Mouse (Mus musculus) 3134 (cell line): ENCODE measurements around the gene Gm19684.
"Not testable (repeated sequence)": the region's sequence is repeated elsewhere in the genome, so short reads cannot be mapped to it uniquely, and the experiment has no call there.

Source experiments
- DNase-seq: peaks from one replicate; pipeline ENCODE4 v3.0.0-alpha.2; 2011; ENCODE audit warnings: low spot score; ENCODE audit not compliant: insufficient read length; ENCODE audit errors: extremely low read depth

Gm19684 gene

DNA sequence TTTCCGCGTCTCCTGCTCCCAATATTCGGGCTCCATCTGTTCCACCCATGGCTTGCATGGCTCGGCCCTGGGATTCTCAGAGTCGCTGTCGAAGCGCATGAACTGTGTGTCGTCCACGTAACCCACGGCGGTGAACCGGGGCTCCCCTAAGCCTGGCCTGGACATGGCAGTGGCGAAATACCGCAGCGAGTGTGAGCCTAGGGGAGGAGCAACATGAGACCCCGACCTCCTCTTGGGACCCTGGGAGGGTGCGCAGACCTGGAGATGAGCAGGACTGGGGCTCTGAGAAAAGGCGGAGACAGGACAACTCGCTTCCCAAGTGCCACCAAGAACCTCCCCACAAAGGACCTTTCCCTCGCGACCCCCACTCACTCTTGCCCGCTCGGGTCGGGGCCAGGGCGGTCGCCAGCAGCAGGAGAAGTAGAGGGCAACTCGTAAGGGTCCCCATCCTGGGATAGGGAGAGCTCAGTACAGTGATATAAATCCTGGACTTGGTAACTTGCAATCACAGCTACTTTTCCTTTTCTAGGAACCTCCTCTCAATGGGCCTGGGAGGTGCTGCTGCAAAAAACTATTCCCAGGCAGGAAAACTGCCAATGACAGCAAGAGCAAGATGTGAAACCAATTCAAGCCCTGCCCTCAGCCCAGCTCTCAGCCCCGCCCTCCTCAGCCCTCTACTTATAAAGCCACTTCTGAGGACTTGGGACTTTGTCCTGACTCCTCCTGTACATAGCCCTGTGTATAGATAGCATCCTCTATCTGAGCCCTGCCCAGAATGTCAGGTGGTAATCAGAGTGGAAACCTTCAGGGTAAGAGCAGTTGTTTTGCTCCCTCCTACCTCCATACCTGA lies 7.7 kb downstream of the Gm19684 start, which contains the start of gene Gm7030:
Gm7030 (minus strand) TSS at position 458 of the 850 bp plus-strand sequence.
- not testable (repeated sequence) for DNase-seq

DNA sequence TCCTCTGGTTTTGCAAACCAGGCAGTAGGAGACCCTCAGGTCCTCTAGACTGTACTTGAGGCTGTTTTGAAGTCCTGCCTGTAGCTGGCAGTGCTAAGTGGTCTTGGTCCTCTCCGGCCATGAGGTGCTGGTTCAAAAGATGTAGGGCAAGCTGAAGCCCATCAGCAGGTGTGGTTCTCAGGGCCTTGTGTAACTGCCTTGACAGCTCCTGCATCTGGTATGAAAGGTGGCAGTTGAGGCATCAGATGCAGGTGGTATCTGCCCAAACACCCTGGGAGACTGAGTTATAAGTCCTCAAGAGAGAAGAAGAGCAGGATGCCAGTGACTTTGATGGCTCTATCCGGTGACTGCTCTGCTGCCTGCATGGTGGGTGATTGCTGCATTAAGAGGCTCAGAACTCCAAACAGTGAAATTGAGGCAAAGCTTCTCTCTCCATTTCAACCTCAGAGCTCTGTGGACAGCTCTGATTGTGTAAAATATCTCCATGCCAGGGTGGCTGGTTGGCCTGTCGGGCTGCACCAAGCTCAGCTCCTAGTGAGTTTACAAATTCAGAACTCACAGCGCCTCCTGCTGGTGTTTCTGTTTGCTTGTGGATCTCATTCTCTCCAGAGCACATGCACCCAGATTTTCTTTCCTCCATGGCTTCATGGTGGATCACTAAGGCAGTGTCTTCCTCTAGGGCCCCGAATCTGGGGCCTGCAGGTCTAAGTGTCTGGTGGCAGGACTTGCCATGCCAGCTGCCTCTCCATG lies 10.2 kb downstream of the Gm19684 start:
- DNase-seq: no peak

DNA sequence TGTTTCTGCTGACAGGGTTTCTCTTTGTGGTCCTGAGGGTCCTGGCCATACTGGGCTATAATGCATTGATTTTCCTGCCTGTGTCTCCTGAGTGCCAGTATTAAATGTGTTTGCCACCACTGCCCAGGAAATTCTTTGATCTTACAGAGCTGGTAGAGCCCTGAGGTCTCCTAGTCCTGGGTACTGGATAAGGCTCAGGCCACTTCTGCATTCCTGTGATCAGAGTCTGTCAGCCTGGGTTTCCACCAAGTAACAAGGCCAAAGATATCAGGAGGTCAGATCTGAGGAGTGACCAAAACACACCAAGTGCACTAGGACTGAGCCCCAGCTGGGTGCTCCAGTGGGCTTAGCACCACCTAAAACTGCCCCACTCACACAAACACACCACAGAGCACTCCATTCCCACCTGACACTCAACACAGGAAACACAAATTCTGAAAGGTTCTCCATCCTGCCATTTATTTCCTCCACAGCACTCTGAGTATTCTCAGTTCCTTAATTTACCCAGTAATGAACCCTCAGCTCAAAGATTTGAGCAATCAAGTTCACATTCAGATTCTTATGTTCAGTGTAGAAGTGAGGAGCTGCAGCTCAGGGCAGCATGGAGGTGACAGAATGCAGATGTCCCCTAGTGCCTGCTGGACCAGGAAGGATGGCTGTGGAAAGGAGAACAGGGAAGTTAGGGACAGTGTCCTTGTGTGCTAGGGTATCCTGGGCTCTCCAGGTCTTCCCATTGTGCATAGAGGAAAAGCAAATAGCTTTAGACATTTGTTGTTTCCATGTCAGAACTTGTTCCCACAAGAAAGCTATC lies 14.1 kb downstream of the Gm19684 start:
- DNase-seq: not testable (repeated sequence)

DNA sequence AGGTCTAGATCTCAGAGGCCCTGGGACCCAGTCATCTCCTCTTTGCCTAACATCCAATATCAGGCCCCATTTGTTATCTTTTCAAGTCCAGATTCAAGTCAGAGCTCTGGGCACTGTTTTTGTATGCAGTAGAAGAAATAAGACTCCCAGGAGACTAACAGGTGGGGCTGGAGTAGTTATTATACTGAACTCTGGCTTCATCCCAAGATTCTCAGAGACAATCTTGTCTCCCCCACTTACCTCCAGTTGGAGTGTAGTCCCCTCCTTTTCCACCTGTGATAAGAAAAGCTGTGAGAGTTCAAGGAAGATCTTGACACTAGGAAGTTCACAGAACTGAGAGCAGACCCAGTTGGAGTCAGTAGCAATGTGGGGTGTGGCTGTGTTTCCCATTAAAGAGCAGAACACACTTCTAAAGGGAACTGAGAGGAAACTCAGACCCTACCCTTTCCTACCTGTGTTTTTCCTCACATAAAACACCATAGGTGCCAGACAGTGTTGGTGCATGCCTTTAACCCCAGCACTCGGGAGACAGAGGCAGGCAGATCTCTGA lies 14.9 kb downstream of the Gm19684 start:
- not testable (repeated sequence) for DNase-seq

DNA sequence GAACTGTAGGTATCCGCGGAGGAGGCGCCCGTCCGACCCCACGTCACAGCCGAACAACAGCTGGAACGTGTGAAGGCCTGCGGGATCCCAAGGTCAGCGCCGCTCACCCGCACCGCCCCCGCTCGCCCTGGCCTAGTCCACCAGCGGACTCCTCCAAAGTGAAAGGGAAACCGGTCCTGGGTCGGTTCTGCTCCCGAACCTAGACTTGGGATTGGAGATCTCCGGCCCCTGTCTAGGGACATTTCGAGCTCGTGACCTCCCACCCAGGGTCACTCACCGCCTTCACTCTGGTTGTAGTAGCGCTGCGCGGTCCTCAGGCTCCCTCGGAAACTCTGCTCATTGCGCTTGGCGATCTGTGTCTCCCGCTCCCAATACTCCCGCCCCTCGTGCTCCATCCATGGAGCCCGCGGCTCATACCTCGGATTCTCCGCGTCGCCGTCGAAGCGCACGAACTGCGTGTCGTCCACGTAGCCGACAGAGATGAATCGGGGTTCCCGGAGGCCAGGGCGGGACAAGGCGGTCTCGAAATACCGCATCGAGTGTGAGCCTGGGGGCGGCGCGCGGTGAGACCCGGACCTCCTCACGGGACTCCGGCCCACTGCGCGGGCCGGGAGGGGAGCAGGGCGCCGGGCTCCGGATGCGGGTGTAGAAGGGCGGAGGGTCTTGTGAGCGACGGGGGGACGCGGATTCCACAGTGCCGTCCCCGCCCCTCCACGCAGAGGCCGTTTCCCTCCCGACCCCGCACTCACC lies 23.8 kb downstream of the Gm19684 start:
- DNase-seq: peak; percentile 55

DNA sequence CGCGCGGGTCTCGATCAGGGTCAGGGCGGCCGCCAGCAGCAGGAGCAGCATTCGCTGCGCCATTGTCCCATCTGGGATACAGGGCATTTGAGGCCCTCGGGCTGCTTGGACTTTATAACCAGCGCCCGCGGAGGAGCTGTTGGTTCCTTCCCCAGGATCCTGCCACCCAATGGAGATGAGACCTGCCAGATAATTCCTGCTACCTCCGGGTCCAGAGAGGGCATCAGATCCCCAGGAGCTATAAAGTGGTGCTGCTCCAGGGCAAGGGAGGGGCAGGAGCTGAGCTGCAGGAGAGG lies 24.3 kb downstream of the Gm19684 start:
- DNase-seq: not testable (repeated sequence)

DNA sequence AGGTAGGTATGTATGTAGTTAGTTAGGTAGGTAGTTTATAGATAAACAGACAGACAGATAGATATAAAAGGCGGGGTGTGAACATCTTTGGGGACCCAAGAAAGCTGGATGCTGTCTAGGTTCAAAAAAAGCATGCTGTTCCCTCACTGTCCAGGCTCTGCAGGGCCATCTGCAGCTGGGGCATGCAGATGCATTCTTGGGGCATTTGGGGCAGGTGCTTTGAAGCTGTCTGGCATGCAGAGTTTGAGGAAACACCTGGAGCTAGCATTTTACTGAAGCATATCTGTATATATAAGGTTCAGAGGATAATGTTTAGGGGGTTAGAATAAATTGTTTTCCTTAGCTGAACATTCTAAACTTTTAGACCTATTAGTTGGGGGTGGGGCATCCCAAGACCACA lies 25.5 kb downstream of the Gm19684 start:
- DNase-seq: not testable (repeated sequence)

DNA sequence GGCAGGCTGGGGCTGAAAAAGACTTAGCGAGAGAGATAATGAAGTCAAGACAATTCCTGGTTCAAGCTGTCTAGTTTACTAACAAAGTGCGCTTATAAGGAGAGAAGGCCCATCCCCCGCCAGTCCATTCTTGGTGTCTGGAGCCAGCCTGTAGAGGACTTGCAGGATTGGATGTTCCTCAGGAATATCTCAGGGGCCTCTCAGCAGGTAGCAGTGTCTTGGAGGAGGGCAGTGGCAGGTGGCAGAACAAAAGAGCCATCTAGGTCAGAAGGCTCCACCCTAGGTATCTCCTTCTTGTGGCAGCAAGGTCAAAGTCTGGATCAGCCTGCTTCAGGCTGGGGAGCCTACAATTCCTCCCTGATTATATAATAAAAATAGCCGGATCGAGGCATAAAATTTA lies 27.0 kb downstream of the Gm19684 start:
- DNase-seq: not testable (repeated sequence)

DNA sequence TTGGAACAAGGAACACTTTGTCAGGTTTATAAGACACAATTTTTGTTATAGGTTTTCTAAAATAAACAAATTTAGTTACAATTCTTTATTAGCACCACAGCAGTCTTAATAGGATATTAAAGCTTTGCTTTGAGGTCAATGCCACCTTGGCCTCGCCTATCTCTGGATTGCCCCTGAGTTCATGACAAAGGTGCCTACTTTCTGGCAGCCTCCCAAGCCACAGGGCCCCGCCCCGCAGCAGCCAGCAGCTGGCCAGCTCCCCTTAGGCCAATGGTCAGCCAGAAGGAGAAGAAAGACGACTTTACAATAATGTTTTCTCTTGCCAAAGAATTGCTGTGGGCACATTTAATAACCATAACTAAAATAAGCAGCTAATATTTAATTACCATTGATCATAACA lies 29.7 kb downstream of the Gm19684 start:
- peak; percentile 28 for DNase-seq

DNA sequence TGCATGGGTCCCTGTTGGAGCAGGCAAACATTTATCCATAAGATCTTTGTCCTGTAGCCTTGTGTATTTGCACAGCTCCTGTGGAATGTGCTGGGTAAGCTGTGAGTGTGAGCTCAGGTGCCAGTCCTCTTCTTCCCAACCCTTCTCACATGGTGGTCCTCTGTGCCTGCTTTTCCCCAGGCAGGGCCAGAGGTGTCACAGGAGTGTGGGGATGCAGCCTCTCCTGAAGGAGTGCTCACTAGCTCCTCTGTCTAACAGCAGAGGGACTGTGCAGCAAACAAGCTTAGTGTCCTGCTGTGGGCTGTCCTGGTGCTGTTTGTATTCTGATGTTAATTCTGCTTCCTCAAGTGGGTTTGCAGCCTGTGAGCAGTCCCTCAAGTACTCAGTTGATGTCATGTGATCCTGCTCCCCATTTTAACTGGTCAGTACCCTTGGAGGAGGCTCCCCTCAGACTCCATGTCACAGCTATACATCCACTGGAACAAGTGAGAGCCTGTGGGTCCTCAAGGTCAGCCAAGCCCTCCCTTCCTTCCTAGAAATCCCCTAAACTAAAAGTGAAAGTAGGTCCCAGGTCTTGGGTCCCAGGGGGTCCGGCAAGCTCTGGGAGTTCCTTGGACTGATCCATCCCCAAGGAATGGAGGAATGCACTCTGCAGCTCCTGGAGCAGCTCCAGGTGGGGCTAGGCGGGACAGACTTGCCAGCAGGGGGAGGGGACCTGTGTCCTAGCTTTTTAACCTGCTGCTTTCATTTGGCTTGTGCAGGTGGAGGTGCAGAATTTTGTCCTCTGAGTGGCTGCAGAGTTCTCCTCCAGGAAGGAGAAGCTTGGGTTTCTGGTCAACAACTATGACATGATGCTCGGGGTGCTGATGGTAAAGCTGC lies 33.0 kb downstream of the Gm19684 start:
- peak; percentile 23 for DNase-seq

DNA sequence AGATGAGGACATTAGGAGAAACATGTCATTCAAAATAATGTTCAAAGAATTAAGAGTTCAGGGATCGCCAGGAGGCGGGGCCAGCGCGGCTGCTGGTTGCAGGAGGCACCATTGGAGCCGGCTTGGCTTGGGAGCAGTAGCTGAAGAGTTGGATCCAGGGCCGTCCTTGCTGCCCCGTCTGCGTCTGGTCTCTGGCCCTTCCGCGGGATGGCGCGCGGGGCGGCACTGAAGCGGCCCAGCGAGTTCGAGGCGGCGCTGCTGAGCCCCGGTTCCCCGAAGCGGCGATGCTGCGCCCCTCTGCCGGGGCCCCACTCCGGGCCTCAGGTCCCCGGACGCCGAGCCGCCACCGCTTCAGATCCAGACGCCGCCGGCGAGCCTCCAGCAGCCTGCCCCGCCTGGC lies 36.3 kb downstream of the Gm19684 start:
- not testable (repeated sequence) for DNase-seq

DNA sequence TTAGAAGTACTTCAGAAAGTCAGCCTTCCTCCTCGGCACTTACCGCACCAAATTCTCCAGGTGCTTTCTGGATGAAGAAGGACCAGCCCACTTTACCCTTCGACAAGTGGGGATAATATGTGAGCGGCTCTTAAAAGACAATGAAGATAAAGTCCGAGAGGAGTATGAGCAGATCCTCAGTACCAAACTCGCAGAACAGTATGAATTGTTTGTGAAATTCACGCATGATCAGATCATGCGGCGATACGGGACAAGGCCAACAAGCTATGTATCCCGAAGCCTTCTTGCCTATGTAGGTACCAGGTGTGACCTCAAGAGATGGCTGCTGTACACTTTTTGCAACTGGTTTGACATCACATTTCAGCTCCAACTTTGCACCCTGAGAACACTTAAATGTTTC lies 36.8 kb downstream of the Gm19684 start:
- DNase-seq: not testable (repeated sequence)

DNA sequence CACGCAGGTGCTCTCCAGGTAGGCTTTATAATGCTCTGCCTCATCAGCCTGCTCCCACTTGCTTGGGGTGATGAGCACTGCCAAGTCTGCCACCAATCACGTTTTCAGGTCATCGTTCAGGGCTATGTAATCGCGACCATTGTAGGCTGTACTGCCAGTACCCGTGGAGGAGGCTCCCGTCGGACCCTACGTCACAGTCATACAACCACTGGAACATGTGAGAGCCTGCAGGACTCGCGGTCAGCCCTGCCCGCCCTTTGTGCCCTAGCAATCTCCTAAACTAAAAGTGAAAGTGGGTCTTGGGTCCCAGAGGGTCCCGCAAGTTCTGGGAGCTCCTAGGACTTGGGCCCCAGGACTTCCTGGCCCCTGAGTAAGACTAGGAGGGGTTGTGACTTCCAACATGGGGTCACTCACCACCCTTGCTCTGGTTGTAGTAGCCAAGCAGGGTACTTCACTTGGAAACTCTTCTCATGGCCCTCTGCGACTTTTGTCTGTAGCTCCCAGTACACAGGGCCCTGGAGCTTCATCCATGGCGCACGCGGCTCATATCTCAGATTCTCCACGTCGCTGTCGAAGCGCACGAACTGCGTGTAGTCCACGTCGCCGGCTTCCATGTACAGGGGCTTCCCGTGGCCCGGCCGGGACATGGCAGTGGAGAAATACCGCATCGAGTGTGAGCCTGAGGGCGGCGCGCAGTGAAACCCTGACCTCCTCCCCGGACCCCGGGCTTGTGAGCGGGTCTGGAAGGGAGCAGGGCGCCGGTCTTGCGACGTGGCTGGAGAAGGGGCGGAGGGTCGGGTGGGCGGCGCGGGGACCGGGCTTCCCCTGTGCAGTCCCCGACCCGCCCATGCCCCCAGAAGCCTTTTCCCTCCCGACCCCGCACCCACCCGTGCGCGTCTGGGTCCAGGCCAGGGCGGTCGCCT lies 39.9 kb downstream of the Gm19684 start:
- no peak for DNase-seq

DNA sequence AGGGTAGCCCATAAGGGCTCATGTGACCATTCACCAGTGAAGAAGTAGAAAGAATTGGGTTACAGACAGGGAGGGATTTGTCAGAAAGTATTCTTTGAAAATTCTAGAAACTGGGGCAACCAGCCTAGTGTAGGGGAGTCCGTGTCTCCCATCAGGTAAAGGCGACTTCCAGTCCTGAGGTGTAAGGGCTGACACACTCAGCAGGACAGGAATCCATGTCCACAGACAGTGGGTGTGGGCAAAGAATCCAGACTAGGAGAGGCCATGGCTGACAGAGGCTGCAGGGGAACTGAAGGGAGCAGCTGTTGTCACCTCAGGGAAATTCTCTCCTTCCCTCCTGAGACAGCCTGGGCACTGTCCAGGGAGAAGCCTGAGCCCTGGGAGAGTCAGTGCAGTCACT lies 45.4 kb downstream of the Gm19684 start:
- not testable (repeated sequence) for DNase-seq

DNA sequence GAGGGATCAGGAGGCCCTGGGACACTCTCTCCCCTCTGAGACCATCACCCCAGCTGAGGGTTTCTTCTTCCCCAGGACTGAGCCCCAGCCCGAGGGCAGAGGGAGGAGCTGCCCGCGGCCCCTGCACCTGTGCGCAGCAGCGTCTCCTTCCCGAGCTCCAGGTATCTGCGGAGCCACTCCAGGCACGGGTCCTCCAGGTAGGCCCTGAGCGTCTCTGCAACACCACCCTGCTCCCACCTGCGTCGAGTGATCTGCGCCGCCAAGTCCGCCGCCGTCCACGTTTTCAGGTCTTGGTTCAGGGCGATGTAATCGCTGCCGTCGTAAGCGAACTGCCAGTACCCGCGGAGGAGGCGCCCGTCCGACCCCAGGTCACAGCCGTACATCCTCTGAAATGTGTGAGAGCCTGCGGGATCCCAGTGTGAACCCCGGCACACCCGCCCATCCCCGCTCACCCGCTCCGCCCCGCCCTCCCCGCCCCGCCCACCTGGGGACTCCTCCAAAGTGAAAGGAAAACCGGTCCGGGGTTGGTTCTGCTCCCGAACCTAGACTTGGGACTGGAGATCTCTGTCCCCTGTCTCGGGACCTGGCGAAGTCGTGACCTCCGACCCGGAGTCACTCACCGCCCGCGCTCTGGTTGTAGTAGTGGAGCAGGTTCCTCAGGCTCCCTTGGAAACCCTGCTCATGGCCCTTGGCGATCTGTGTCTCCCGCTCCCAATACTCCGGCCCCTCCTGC lies 46.0 kb downstream of the Gm19684 start:
- DNase-seq: no peak

DNA sequence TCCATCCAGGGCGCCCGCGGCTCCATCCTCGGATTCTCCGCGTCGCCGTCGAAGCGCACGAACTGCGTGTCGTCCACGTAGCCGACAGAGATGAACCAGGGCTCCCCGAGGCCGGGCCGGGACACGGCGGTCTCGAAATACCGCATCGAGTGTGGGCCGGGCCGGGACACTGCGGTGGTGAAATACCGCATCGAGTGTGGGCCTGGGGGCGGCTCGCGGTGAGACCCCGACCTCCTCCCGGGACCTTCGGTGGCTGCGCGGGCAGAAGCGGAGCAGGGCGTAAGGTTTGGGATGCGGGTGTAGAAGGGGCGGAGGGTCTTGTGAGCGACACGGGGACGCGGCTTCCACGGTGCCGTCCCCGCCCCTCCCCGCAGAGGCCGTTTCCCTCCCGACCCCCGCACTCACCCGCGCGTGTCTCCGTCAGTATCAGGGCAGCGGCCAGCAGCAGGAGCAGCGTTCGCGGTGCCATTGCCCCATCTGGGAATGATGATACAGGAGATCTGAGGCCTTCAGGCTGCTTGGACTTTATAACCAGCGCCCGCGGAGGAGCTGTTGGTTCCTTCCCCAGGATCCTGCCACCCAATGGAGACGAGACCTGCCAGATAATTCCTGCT lies 46.7 kb downstream of the Gm19684 start, which contains the start of gene Gm8909:
Gm8909 (minus strand) TSS at position 499 of the 614 bp plus-strand sequence.
- no peak for DNase-seq

DNA sequence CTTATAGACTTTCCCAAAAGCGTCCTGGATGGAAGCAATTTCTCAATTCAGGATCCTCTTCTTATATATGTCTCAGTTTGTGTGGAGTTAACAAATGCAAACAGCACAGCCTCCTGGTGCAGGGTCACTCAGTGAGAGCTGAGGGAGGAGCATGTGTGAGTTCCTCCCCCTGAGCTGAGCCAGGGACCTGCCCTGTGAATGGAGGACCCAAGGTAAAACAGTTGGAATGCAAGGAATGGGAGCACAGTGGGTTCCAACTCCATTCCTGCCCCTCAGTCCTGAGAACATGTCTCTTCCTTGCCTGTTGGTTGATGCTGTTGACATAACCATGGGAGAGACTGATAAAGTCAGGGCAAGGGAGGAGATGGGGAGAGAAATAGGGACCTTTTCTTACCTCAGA lies 47.6 kb downstream of the Gm19684 start:
- not testable (repeated sequence) for DNase-seq
